Mouse (Mus musculus) liver, postnatal 0 days (tissue): ENCODE measurements at regions not wholly inside any gene's neighbourhood (a gene's known extent, or its start where the extent isn't known, plus 50 kb on each side); places are given as distances from the start of the nearest gene placed in this dataset.

Source experiments
- CTCF ChIP-seq: sonication (generic); IDR thresholded peaks from 2 replicates; pipeline ENCODE4 v1.5.1; 2016; ENCODE audit warnings: antibody characterized with exemption, low read depth
- EP300 ChIP-seq: IDR thresholded peaks from 2 replicates; pipeline ENCODE4 v1.6.1; 2016; ENCODE audit warnings: antibody characterized with exemption, low read depth, mild to moderate bottlenecking

DNA sequence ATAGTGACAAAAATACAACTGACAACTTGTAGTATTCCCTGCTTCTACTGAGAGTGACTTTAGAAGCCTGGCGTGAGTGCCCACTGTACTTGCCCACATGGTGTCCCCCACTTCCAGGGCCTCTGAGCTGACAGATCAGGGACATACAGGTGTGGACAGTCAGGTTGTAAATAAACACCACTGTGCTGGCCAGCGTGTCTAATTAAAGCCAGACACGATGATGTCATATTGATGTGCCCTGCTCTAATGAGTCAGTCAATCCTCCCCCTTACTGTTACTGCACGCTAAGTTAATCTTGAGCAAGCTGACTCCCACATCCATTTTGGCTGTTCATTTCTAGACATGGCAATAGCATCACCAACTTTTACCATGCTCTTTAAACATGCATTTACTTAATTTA lies 164.7 kb downstream of the Pmp22 start:
- no peak for TF ChIP-seq CTCF
- TF ChIP-seq EP300 = no peak
